Mouse (Mus musculus) right cerebral cortex, postnatal 25 days (tissue): ENCODE measurements around the gene Gsk3b.
"Not testable (repeated sequence)": the region's sequence is repeated elsewhere in the genome, so short reads cannot be mapped to it uniquely, and the experiment has no call there.

Source experiments
- DNase-seq: peaks from one replicate; pipeline ENCODE4 v3.0.0; 2022

Gsk3b gene

GRCm38 (mm10) chr16:38106542-38106941, 17.7 kb downstream of the Gsk3b start:
- no peak for DNase-seq

GRCm38 (mm10) chr16:38110001-38110400, 21.2 kb downstream of the Gsk3b start:
- DNase-seq: no peak

GRCm38 (mm10) chr16:38110575-38110974, 21.8 kb downstream of the Gsk3b start:
- no peak for DNase-seq

- DNase-seq: no peak
Observed at GRCm38 (mm10) chr16:38114074-38114473, 25.3 kb downstream of the Gsk3b start.

- DNase-seq: not testable (repeated sequence)
Observed at GRCm38 (mm10) chr16:38117909-38118308, 29.1 kb downstream of the Gsk3b start.

GRCm38 (mm10) chr16:38118723-38119122, 29.9 kb downstream of the Gsk3b start:
- no peak for DNase-seq

- DNase-seq: no peak
Observed at GRCm38 (mm10) chr16:38119286-38119685, 30.5 kb downstream of the Gsk3b start.

- DNase-seq: no peak
Observed at GRCm38 (mm10) chr16:38129171-38129570, 40.4 kb downstream of the Gsk3b start.

GRCm38 (mm10) chr16:38131041-38131440, 42.2 kb downstream of the Gsk3b start:
- no peak for DNase-seq

- no peak for DNase-seq
Observed at GRCm38 (mm10) chr16:38131756-38132155, 43.0 kb downstream of the Gsk3b start.

- no peak for DNase-seq
Observed at GRCm38 (mm10) chr16:38132210-38132609, 43.4 kb downstream of the Gsk3b start.

GRCm38 (mm10) chr16:38137296-38137695, 48.5 kb downstream of the Gsk3b start:
- DNase-seq: no peak

GRCm38 (mm10) chr16:38144898-38145297, 56.1 kb downstream of the Gsk3b start:
- no peak for DNase-seq

GRCm38 (mm10) chr16:38150555-38150954, 61.8 kb downstream of the Gsk3b start:
- DNase-seq: no peak

GRCm38 (mm10) chr16:38157854-38158622, 69.2 kb downstream of the Gsk3b start:
- no peak for DNase-seq

GRCm38 (mm10) chr16:38162019-38162418, 73.2 kb downstream of the Gsk3b start:
- DNase-seq: no peak

- DNase-seq: no peak
Observed at GRCm38 (mm10) chr16:38164811-38165591, 76.2 kb downstream of the Gsk3b start.

GRCm38 (mm10) chr16:38168971-38169370, 80.2 kb downstream of the Gsk3b start:
- no peak for DNase-seq

- no peak for DNase-seq
Observed at GRCm38 (mm10) chr16:38179150-38179549, 90.3 kb downstream of the Gsk3b start.

GRCm38 (mm10) chr16:38181421-38181820, 92.6 kb downstream of the Gsk3b start:
- DNase-seq: no peak

GRCm38 (mm10) chr16:38184657-38185269, 96.0 kb downstream of the Gsk3b start:
- no peak for DNase-seq

- DNase-seq: no peak
Observed at GRCm38 (mm10) chr16:38189952-38190351, 101.2 kb downstream of the Gsk3b start.

- no peak for DNase-seq
Observed at GRCm38 (mm10) chr16:38190531-38190930, 101.7 kb downstream of the Gsk3b start.

- no peak for DNase-seq
Observed at GRCm38 (mm10) chr16:38191460-38191859, 102.7 kb downstream of the Gsk3b start.
